Mouse (Mus musculus) inflammation-experienced regulatory T-cells, adult 6 months (primary cell): ENCODE results near the gene Zfp523. TPM values are rescaled to one million over a fixed set of nuclear protein-coding genes. Genes with fewer than 3 reads are reported as not detected.

Experiments used
- ATAC-seq: one replicate; pipeline ENCODE4 v1.8.0; 2017
- polyA plus RNA-seq, 3 experiments: library from polyadenylated mRNA; unstranded; fragments of 100-300 nt; shearing (Covaris generic); gene quantifications; one replicate each; pipeline ENCODE4 v1.2.1; 2017

The Zfp523 gene
- polyA plus RNA-seq, 3 experiments from 2014 or later, result 3.1 to 7.8 (median 6.2) TPM

- ATAC-seq, result no peak
These were observed 70.7 kb downstream of the Zfp523 start for GRCm38 (mm10) chr17:28247613-28248012.

- ATAC-seq, result no peak
These were observed 72.1 kb downstream of the Zfp523 start for GRCm38 (mm10) chr17:28249062-28249461.

GRCm38 (mm10) chr17:28251579-28252280 is 74.8 kb downstream of the Zfp523 start:
- ATAC-seq, result no peak

- ATAC-seq, result no peak
These were observed 75.3 kb downstream of the Zfp523 start for GRCm38 (mm10) chr17:28252281-28252648.

GRCm38 (mm10) chr17:28253216-28253615 is 76.3 kb downstream of the Zfp523 start:
- no peak for ATAC-seq

GRCm38 (mm10) chr17:28254804-28255203 is 77.9 kb downstream of the Zfp523 start:
- no peak for ATAC-seq

Other genes with a start within 250 kb of the Zfp523 start
- 1 to 10 TPM; 1.8 to 1.9 (median 1.8) TPM for gene Tcp11, start 96.5 kb upstream of the Zfp523 start, polyA plus RNA-seq
- not detected for gene Scube3, start 35.0 kb upstream of the Zfp523 start, polyA plus RNA-seq
- 10 to 100 TPM; 29.7 to 51.9 (median 32.8) TPM for gene Def6, start 30.6 kb downstream of the Zfp523 start, polyA plus RNA-seq
- gene Ppard, start 55.6 kb downstream of the Zfp523 start, polyA plus RNA-seq, result 1 to 10 TPM; 2.5 to 3.8 (median 3.8) TPM
- gene Fance, start 136.4 kb downstream of the Zfp523 start, polyA plus RNA-seq, result 1 to 10 TPM; 3.2 to 8.3 (median 6.6) TPM
- 100 to 1,000 TPM; 514 to 941 (median 691) TPM for gene Rpl10a, start 151.3 kb downstream of the Zfp523 start, polyA plus RNA-seq
- not detected for gene Tead3, start 173.7 kb downstream of the Zfp523 start, polyA plus RNA-seq
- under 1 TPM in 2 of 3 experiments, not detected in 1; 0.24 to 0.39 TPM for gene Tulp1, start 188.1 kb downstream of the Zfp523 start, polyA plus RNA-seq